Mouse (Mus musculus) liver, embryonic 16.5 days (tissue): ENCODE measurements at regions not wholly inside any gene's neighbourhood (a gene's known extent, or its start where the extent isn't known, plus 50 kb on each side); places are given as distances from the start of the nearest gene placed in this dataset.

Source experiments
- ATAC-seq: fragments of 200-750 bp; cut with Nextera tagmentation; 2 replicates; pipeline ENCODE4 v1.8.0; 2017; ENCODE audit warnings: low read depth, mild to moderate bottlenecking, moderate number of reproducible peaks, moderate library complexity
- H3K27ac ChIP-seq: fragments of 300-500 bp; sonication (generic); 2 replicates; pipeline ENCODE4 v1.5.1; 2014; ENCODE audit warnings: mild to moderate bottlenecking, low read length
- H3K27me3 ChIP-seq: fragments of 300-500 bp; sonication (generic); 2 replicates; pipeline ENCODE4 v1.6.1; 2014; ENCODE audit warnings: low read depth, low read length, mixed read lengths; ENCODE audit not compliant: control insufficient read depth, insufficient read depth
- H3K36me3 ChIP-seq: fragments of 300-500 bp; sonication (generic); 2 replicates; pipeline ENCODE4 v1.6.1; 2014; ENCODE audit warnings: mild to moderate bottlenecking; ENCODE audit not compliant: control insufficient read depth, insufficient read depth
- H3K4me1 ChIP-seq: fragments of 300-500 bp; sonication (generic); 2 replicates; pipeline ENCODE4 v1.6.1; 2014; ENCODE audit warnings: low read depth, low read length, mixed read lengths; ENCODE audit not compliant: control insufficient read depth
- H3K4me2 ChIP-seq: fragments of 300-500 bp; sonication (generic); 2 replicates; pipeline ENCODE4 v1.6.1; 2014; ENCODE audit warnings: low read depth, low read length, mixed read lengths
- H3K4me3 ChIP-seq: fragments of 300-500 bp; sonication (generic); 2 replicates; pipeline ENCODE4 v1.5.1; 2014; ENCODE audit warnings: low read depth, mild to moderate bottlenecking, low read length
- H3K9ac ChIP-seq: fragments of 300-500 bp; sonication (generic); 2 replicates; pipeline ENCODE4 v1.6.1; 2014; ENCODE audit warnings: low read depth, low read length
- H3K9me3 ChIP-seq: fragments of 300-500 bp; sonication (generic); replicated peaks from 2 replicates; pipeline ENCODE4 v1.6.1; 2016; ENCODE audit warnings: low read length; ENCODE audit not compliant: control insufficient read depth
- WGBS: fragments of 180-500 bp; shearing (Covaris S2); extraction: QIAGEN DNeasy Blood & Tissue Kit; methylation state at CpG from one replicate; pipeline ENCODE4 v1.1.7; 2014; ENCODE audit not compliant: insufficient replicate concordance; 5-methylcytosine and 5-hydroxymethylcytosine counted together

DNA sequence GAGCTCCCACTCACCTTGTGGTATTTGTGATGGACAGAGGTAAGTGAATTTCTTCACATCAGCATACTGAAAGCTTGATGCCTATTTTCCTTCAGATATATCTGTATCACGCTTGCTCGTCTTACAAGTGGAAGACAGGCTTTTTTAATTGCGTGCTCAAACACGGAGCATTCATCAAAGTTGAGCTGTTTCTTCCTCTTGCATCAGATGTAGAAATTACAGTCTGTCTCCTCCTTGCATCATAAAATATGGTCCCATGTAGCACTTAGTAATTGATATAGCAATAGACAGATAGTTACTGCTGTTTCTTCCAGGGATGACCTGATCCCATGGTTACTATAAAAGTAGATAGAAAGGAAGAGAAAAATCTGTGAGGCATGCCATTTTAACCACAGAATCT is 97.5 kb upstream of the Pard3b start:
- Histone ChIP-seq H3K27me3 (no peaks in the 10 kb centered on the region), H3K4me3 (no peak overlapping the region), H3K27ac (no peak overlapping the region), H3K9ac (no peak overlapping the region), H3K9me3 (no peaks in the 10 kb centered on the region), H3K4me1 (no peaks in the 10 kb centered on the region), H3K36me3 (no peaks in the 10 kb centered on the region), H3K4me2 (no peak overlapping the region)
- no peak for ATAC-seq
- 75% methylated on average over 4 of the region's 4 CpGs for WGBS

- Histone ChIP-seq H3K4me3 (no peak overlapping the region), H3K9me3 (no peaks in the 10 kb centered on the region), H3K9ac (no peak overlapping the region), H3K4me1 (no peaks in the 10 kb centered on the region), H3K27ac (no peak overlapping the region), H3K4me2 (no peak overlapping the region), H3K36me3 (no peaks in the 10 kb centered on the region), H3K27me3 (no peaks in the 10 kb centered on the region)
- WGBS, result 70% methylated on average over 21 of the region's 21 CpGs
- no peak for ATAC-seq
Observed at GRCm38 (mm10) chr1:61552577-61553517, 85.8 kb upstream of the Pard3b start.

DNA sequence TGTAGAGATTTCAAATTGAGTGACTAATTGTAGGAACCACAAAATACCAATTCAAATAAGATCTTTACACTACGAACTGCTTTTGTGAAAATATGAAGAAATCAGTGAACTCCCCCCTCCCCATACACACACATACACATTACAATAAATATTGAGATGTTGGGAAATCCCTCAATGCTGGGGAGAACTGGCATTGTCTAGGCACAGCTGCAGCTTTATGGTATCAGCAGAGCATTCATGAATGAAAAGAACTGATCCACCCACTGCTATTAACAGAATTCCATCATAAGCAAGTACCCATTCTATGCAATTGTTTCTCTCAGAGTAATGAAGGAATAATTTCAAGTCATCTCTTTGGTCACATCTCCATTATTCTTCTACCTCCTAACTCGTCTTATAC is 79.1 kb upstream of the Pard3b start:
- Histone ChIP-seq H3K4me3 (no peak overlapping the region), H3K36me3 (no peaks in the 10 kb centered on the region), H3K4me1 (no peaks in the 10 kb centered on the region), H3K9ac (no peak overlapping the region), H3K27ac (no peak overlapping the region), H3K9me3 (no peaks in the 10 kb centered on the region), H3K4me2 (no peak overlapping the region), H3K27me3 (no peaks in the 10 kb centered on the region)
- no peak for ATAC-seq
- 51% methylated on average over 2 of the region's 2 CpGs for WGBS

GRCm38 (mm10) chr1:61562091-61562490 is 76.5 kb upstream of the Pard3b start:
- no peak overlapping the region for H3K9ac ChIP-seq
- ATAC-seq, result no peak
- H3K36me3 ChIP-seq, result no peaks in the 10 kb centered on the region
- H3K4me1 ChIP-seq, result no peaks in the 10 kb centered on the region
- H3K4me2 ChIP-seq, result no peak overlapping the region
- H3K27ac ChIP-seq, result no peak overlapping the region
- H3K27me3 ChIP-seq, result no peaks in the 10 kb centered on the region
- 53% methylated on average over 2 of the region's 2 CpGs for WGBS
- no peaks in the 10 kb centered on the region for H3K9me3 ChIP-seq
- no peak overlapping the region for H3K4me3 ChIP-seq

GRCm38 (mm10) chr1:61565471-61565870 is 73.2 kb upstream of the Pard3b start:
- 41% methylated on average over 4 of the region's 4 CpGs for WGBS
- Histone ChIP-seq H3K27me3 (no peaks in the 10 kb centered on the region), H3K4me1 (no peaks in the 10 kb centered on the region), H3K9ac (no peak overlapping the region), H3K4me3 (no peak overlapping the region), H3K36me3 (no peaks in the 10 kb centered on the region), H3K27ac (no peak overlapping the region), H3K4me2 (no peak overlapping the region), H3K9me3 (no peaks in the 10 kb centered on the region)
- no peak for ATAC-seq

DNA sequence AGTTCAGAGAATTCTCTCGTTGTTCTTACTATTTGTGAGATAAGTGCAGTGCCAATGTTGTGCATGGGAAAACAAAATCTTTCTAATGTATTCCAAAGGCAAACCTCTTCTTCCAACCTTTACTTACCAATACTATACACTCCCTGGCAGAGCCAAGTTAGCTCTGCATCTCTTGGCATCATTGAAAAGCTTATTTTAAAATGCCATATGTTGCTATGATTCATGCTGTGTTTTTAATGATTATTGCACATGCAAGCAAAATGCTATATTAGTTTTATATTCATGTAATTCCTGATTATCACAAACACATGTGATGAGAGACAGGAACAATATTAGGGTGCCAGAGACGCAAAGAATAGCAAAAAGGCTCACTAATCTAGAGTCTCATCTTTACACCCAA is 64.3 kb upstream of the Pard3b start:
- ATAC-seq, result no peak

DNA sequence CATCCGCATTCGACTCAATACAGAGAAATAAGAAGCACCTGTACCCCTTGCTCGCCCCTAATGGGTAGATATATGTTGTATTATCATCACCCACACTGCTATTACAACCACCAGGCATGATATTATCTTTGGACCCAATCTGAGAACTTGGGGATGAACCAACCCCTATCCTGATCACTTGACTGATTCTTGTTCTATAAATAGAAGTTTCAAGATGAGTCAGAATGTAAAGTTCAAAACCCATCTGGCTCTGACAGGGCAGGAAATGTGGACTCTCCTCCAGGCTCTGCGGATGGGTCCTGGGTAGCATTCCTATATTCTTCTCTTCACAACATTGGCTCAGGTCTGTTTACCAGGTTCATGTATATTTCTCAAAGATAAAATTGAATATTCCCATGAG is 61.9 kb upstream of the Pard3b start:
- no peaks in the 10 kb centered on the region for H3K27me3 ChIP-seq
- H3K9ac ChIP-seq, result no peak overlapping the region
- H3K36me3 ChIP-seq, result no peaks in the 10 kb centered on the region
- H3K27ac ChIP-seq, result no peak overlapping the region
- no peak for ATAC-seq
- H3K9me3 ChIP-seq, result no peaks in the 10 kb centered on the region
- no peaks in the 10 kb centered on the region for H3K4me1 ChIP-seq
- no peak overlapping the region for H3K4me2 ChIP-seq
- WGBS, result 60% methylated on average over 4 of the region's 4 CpGs
- no peak overlapping the region for H3K4me3 ChIP-seq

More for the DNA sequence above, 64.3 kb upstream of the Pard3b start:
- no peaks in the 10 kb centered on the region for H3K36me3 ChIP-seq
- H3K4me1 ChIP-seq, result no peaks in the 10 kb centered on the region
- no peak overlapping the region for H3K27ac ChIP-seq
- H3K9ac ChIP-seq, result no peak overlapping the region
- H3K4me2 ChIP-seq, result no peak overlapping the region
- H3K27me3 ChIP-seq, result no peaks in the 10 kb centered on the region
- no peaks in the 10 kb centered on the region for H3K9me3 ChIP-seq
- WGBS, result 43% methylated on average over 2 of the region's 2 CpGs
- no peak overlapping the region for H3K4me3 ChIP-seq

DNA sequence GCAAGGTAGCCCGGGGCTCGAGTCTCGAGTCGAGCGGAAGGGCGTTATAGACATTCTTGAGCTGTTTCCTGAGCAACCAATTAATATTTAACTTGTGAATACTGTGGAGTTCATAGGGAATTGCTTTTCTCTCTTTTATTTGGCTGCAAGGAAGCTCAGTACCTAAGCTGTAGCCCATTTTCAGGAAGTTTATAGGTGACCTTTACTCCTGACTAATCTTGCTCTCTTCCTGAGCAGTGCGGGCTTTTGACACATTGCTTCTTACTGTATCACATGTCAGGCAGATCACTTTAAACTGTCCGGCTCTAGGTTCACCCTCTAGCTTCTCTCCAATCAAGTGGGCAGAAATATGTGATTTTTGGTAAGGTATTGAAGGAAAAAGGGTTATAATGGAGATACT is 51.4 kb upstream of the Pard3b start:
- Histone ChIP-seq H3K9ac (no peak overlapping the region), H3K27me3 (no peaks in the 10 kb centered on the region), H3K4me3 (no peak overlapping the region), H3K36me3 (no peaks in the 10 kb centered on the region), H3K27ac (no peak overlapping the region), H3K4me2 (no peak overlapping the region), H3K4me1 (no peaks in the 10 kb centered on the region), H3K9me3 (no peaks in the 10 kb centered on the region)
- 78% methylated on average over 8 of the region's 8 CpGs for WGBS
- no peak for ATAC-seq
